ENCODE assay signal across 12 mouse cellular contexts in genomic region chr16:10768821-10769220, GRCm38 (mm10). TPM values are rescaled to one million over a fixed set of nuclear protein-coding genes. Genes with fewer than 3 reads are reported as not detected.
DNase-seq lines count a peak whose midpoint lies in the region; ATAC-seq lines count a peak whose summit lies in the region.
"Had no signal": no experiment of that assay in that cellular context is flagged by ENCODE, and none has a peak within 500 bp of the region (broad histone marks: within the 10 kb centered on the region; RNA-seq: fewer than 3 reads in every experiment).

No protein-coding gene starts in this region.

- ATAC-seq in neutrophil, adult 5-6 weeks (ENCODE audit: extremely low read depth, insufficient number of reproducible peaks, low FRiP score, poor library complexity, severe bottlenecking) = peak; percentile 31; the same call in 1 of the 2 replicates

- DNase-seq in adrenal gland, adult (ENCODE audit: inconsistent age in 2 of 2, low spot score in 1 of 2) = peak; percentile 84 to 92
- no peak for DNase-seq in adrenal gland, adult 18-20 months (ENCODE audit: low spot score in 2 of 2)
- peak; percentile 51 for DNase-seq in ovary, adult 18-20 months (ENCODE audit: low spot score)
- no peak for DNase-seq in ovary, postnatal 14 days (ENCODE audit: low spot score)
- peak; percentile 63 for DNase-seq in induced T-regulatory cell, adult 2 months (ENCODE audit: low read depth)
- DNase-seq in Muller cell, postnatal 12 days (ENCODE audit: inconsistent ontology term) = no peak
- DNase-seq in gastrocnemius, adult 8-10 months (ENCODE audit: low spot score in 2 of 2) = no peak
- DNase-seq: cerebellum, adult 9-10 months; gastrocnemius, adult 2 months; kidney, postnatal 10 days; thymus, adult 2 months had no signal

RNA-seq across cellular contexts. Expression of gene Socs1, which starts 16.5 kb away (rescaled TPM):
- 1 to 10 TPM; 3.7 to 4.1 TPM for total RNA-seq in adrenal gland, adult 18-20 months (2021)
- total RNA-seq in neutrophil, adult 5-6 weeks (2017) = 3.5 and 3.7 TPM in 2 replicates
- total RNA-seq in gastrocnemius, adult 8-10 months (2022) = under 1 TPM in 3 of 4 experiments, not detected in 1; 0.31 to 0.49 (median 0.35) TPM

RNA-seq across cellular contexts. Expression of gene Tnp2, which starts 19.6 kb away (rescaled TPM):
- not detected for total RNA-seq in adrenal gland, adult 18-20 months (2021)
- not detected in 2 replicates for total RNA-seq in neutrophil, adult 5-6 weeks (2017)
- not detected for total RNA-seq in gastrocnemius, adult 8-10 months (2022)
- total RNA-seq: gastrocnemius, adult 2 months had no signal

RNA-seq across cellular contexts. Expression of gene Prm3, which starts 21.9 kb away (rescaled TPM):
- not detected for total RNA-seq in adrenal gland, adult 18-20 months (2021)
- total RNA-seq in neutrophil, adult 5-6 weeks (2017) = not detected in 2 replicates
- not detected for total RNA-seq in gastrocnemius, adult 8-10 months (2022)
- total RNA-seq: gastrocnemius, adult 2 months had no signal

RNA-seq across cellular contexts. Expression of gene Prm2, which starts 27.1 kb away (rescaled TPM):
- total RNA-seq in adrenal gland, adult 18-20 months (2021) = not detected
- total RNA-seq in neutrophil, adult 5-6 weeks (2017) = not detected in 2 replicates
- not detected for total RNA-seq in gastrocnemius, adult 8-10 months (2022)
- total RNA-seq: gastrocnemius, adult 2 months had no signal

RNA-seq across cellular contexts. Expression of gene Prm1, which starts 36.8 kb away (rescaled TPM):
- not detected for total RNA-seq in adrenal gland, adult 18-20 months (2021)
- total RNA-seq in neutrophil, adult 5-6 weeks (2017) = not detected in 2 replicates
- not detected for total RNA-seq in gastrocnemius, adult 8-10 months (2022)
- total RNA-seq: gastrocnemius, adult 2 months had no signal

Comparison
In these comparisons a context has a peak if more than half of its experiments do, and no peak if none do; other contexts are left out.
1. DNase-seq: peak in adrenal gland, adult (2 of 2), ovary, adult 18-20 months (single experiment) and induced T-regulatory cell, adult 2 months (single experiment); none in adrenal gland, adult 18-20 months (0 of 2), ovary, postnatal 14 days (single experiment), Muller cell, postnatal 12 days (single experiment) and gastrocnemius, adult 8-10 months (0 of 2).